Mouse (Mus musculus) erythroblast, embryonic 14.5 days (primary cell): ENCODE measurements around the gene Susd2. TPM values are rescaled to one million over a fixed set of nuclear protein-coding genes. Genes with fewer than 3 reads are reported as not detected.

ENCODE experiments used
- H3K27me3 ChIP-seq: 2 replicates; pipeline ENCODE4 v1.6.1; 2012; ENCODE audit warnings: inconsistent platforms; ENCODE audit not compliant: control insufficient read depth
- H3K36me3 ChIP-seq: 2 replicates; pipeline ENCODE4 v1.6.1; 2012; ENCODE audit warnings: mild to moderate bottlenecking, inconsistent platforms; ENCODE audit not compliant: control insufficient read depth
- H3K4me1 ChIP-seq: 2 replicates; pipeline ENCODE4 v1.6.1; 2012; ENCODE audit warnings: inconsistent platforms; ENCODE audit not compliant: control insufficient read depth
- H3K4me3 ChIP-seq: replicated peaks from 2 replicates; pipeline ENCODE3; 2012; ENCODE audit warnings: moderate library complexity, mild to moderate bottlenecking, inconsistent platforms
- H3K9me3 ChIP-seq: 2 replicates; pipeline ENCODE4 v1.6.1; 2012; ENCODE audit warnings: low read length, inconsistent platforms, mixed read lengths; ENCODE audit not compliant: control insufficient read depth
- GATA1 ChIP-seq: IDR thresholded peaks from 2 replicates; pipeline ENCODE4 v1.6.1; 2012; ENCODE audit warnings: low read length, inconsistent platforms, mixed read lengths
- TAL1 ChIP-seq: IDR thresholded peaks from 3 replicates; pipeline ENCODE4 v1.6.1; 2012; ENCODE audit warnings: low read length, inconsistent platforms, mixed read lengths
- polyA plus RNA-seq: library from polyadenylated mRNA; stranded (reverse); fragments of >175 nt; gene quantifications from 2 replicates; pipeline ENCODE4 v1.2.3, GENCODE M21; 2012

Susd2 gene
- polyA plus RNA-seq, 1 experiment: 0.05 TPM

DNA sequence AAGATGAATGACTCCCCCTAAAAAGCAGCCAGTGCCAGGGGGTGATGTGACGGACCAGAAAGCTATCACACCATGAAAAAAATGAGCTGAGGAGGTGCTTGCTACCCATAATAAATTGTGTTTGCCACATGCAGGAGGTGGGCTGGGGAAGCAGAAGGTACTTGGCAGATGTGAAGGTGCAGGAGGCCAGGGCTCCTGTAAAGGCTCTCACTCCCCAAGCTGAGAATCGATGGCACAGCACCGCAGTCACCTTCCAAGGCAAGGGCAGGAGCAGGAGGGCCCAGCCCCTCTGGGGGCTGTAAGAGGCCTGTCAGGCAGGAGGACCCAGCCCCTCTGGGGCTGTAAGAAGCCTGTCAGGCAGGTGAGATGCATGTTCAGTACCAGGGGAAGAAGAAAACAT lies 18.1 kb upstream of the Susd2 start:
- peaks cover 8% of the 10 kb centered on the region for H3K4me1 ChIP-seq
- peaks cover 5% of the 10 kb centered on the region for H3K27me3 ChIP-seq
- no peak overlapping the region for H3K4me3 ChIP-seq
- peaks cover 92% of the 10 kb centered on the region for H3K36me3 ChIP-seq
- H3K9me3 ChIP-seq: no peaks in the 10 kb centered on the region
- TF ChIP-seq GATA1 (no peak), TAL1 (no peak)

DNA sequence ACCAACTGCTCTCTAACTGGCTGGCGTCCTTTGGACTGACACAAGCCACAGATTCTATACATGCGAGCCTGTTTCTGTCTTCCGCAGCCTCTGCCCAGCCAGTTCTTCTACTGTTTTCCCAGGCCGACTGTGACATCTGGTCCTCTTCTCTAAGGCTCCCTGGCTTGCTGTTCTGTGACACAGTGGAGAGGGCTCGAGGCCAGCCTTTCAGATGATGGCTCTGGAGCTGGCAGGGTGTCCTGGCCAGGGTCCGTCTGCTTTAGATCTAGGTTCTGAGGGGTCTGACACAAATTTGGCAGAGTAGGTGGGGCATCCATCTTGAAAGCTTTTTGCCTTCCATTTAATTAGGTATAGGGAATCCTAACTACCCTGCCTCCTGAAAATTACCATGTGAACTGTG lies 17.6 kb upstream of the Susd2 start:
- peaks cover 94% of the 10 kb centered on the region for H3K36me3 ChIP-seq
- no peak overlapping the region for H3K4me3 ChIP-seq
- H3K4me1 ChIP-seq: peaks cover 3% of the 10 kb centered on the region
- H3K27me3 ChIP-seq: peaks cover under 1% of the 10 kb centered on the region; the same call in 1 of the 2 replicates
- H3K9me3 ChIP-seq: no peaks in the 10 kb centered on the region
- no peak for TF ChIP-seq TAL1
- TF ChIP-seq GATA1: no peak

DNA sequence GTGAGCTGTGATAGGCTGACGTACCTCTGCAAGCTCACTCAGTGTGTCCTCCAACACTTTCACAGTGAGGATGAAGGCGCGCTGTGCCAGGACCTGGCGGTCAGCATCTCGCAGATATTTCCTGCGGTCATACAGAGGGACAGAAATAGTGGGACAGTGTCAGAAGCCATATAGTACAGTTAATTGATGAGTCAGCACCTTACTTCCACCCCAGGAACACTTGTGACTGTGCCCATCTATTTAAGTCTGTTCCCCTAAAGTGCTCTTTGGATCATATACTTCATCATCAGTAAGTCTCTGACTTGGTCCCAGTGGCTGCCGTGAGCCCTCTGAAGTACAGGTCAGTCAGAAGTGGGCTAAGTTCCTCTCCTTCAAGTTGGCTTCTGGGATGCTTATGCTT lies 14.0 kb upstream of the Susd2 start:
- Histone ChIP-seq H3K4me1 (no peaks in the 10 kb centered on the region), H3K27me3 (no peaks in the 10 kb centered on the region), H3K36me3 (peaks cover 100% of the 10 kb centered on the region), H3K4me3 (no peak overlapping the region), H3K9me3 (no peaks in the 10 kb centered on the region)
- no peak for TF ChIP-seq GATA1
- TF ChIP-seq TAL1: no peak

DNA sequence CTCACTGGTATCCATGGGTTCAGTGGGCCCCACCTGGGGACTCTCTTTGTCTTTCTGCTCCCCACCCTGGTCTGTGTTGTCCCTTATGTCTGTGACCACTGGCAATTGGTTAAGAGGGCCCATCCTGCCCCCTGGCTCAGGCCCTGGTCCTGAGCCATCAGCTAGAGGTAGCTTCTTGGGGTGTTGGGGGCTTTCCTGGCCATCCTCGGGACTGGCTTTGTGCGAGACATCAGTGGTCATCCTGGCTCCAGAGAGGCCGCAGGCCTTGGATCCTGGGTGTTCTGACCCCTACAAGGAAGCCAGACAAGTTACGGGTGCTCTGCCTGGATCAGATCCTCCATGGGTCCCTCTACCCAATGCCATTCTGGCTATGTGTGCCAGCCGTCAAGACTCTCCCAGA lies 13.4 kb upstream of the Susd2 start:
- H3K36me3 ChIP-seq: peaks cover 100% of the 10 kb centered on the region
- no peaks in the 10 kb centered on the region for H3K27me3 ChIP-seq

DNA sequence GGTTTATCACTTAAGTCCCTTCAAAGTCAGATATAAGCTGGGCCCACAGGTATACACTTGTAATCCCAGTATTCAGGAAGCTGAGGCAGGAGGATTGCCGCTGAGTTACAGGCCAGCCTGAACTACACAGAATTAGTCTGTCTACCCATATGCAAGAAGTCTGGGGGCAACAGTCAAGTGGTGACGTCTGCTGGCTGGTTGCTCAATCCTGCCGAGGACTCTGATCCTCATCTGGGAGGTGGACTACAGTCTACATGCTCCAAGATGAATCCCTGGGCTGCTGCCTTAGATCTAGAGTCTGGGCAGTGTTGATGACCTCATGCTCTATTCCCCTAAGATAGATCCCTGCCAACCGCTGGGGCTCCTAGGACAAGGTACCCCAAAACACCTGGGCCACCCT lies 10.2 kb upstream of the Susd2 start:
- H3K4me3 ChIP-seq: no peak overlapping the region
- no peaks in the 10 kb centered on the region for H3K9me3 ChIP-seq
- H3K36me3 ChIP-seq: peaks cover 99% of the 10 kb centered on the region
- TF ChIP-seq TAL1 (no peak), GATA1 (no peak)
- no peaks in the 10 kb centered on the region for H3K4me1 ChIP-seq
- H3K27me3 ChIP-seq: no peaks in the 10 kb centered on the region

More for the DNA sequence above, 13.4 kb upstream of the Susd2 start:
- no peaks in the 10 kb centered on the region for H3K9me3 ChIP-seq
- TF ChIP-seq GATA1: no peak
- TF ChIP-seq TAL1: no peak
- H3K4me3 ChIP-seq: no peak overlapping the region
- H3K4me1 ChIP-seq: no peaks in the 10 kb centered on the region

DNA sequence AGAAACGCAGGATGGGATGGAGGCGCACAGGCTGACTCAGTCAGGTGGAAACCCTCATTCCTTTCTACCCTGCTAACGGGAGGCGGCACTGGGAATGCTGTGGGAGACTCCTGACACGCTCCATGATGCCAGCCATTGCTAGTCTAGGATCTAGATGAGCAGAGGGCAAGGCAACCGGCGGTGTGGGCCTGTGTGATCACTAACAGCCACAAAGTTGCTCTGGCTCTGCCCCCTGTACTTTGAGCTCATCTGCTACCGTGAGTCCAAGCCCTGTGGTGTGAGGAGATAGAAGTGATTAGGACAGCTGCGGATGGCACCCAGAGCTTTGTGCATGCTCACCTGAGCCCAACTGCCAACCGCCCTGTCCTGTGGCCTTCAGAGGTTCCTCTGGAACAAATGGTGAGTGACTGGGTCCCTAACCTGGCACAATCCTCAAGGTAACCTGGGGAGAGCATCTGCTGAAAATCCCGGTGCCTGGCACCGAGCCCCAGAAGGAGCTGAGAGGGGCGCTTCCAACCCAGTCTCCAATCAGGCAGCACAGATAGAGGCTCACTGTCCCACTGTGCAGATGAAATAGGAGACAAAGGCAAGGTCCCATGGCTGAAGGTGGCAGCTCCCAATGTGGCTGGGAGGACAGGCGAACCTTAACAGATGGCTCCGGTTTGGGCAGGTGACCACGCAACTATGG lies 7.7 kb upstream of the Susd2 start:
- no peaks in the 10 kb centered on the region for H3K4me1 ChIP-seq
- H3K27me3 ChIP-seq: no peaks in the 10 kb centered on the region
- no peak overlapping the region for H3K4me3 ChIP-seq
- H3K36me3 ChIP-seq: peaks cover 99% of the 10 kb centered on the region
- no peaks in the 10 kb centered on the region for H3K9me3 ChIP-seq
- TF ChIP-seq GATA1 (no peak), TAL1 (no peak)

DNA sequence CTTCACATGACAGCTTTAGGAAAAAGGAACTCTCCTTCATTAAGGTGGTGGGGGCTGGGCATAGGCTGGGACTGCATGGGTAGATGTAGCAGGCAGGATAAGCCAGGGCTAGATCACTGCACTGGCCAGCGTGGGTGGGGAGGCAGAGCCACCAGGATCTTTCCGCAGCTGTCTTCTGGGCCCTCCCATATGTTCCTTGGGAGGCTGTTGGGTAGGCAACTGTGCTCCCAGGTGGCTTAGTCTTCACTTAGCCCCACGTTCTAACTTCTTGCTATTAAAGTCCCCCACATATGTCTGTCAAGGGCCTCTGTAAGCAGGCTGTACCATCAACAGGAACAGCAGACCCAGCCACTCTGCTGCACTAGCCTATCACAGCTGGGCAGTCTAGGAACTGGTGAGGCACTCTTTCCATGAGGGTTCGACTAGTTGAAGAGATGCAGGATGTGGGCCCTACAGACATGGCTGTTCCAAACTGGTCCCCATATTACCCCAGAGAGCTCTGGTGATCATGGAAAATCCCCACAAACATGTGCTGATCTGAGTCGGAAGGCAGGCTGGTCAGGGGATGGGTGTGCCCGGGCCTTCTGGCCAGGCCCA lies 6.6 kb upstream of the Susd2 start:
- Histone ChIP-seq H3K9me3 (no peaks in the 10 kb centered on the region), H3K4me3 (no peak overlapping the region), H3K4me1 (no peaks in the 10 kb centered on the region), H3K27me3 (no peaks in the 10 kb centered on the region), H3K36me3 (peaks cover 99% of the 10 kb centered on the region)
- no peak for TF ChIP-seq GATA1
- no peak for TF ChIP-seq TAL1

DNA sequence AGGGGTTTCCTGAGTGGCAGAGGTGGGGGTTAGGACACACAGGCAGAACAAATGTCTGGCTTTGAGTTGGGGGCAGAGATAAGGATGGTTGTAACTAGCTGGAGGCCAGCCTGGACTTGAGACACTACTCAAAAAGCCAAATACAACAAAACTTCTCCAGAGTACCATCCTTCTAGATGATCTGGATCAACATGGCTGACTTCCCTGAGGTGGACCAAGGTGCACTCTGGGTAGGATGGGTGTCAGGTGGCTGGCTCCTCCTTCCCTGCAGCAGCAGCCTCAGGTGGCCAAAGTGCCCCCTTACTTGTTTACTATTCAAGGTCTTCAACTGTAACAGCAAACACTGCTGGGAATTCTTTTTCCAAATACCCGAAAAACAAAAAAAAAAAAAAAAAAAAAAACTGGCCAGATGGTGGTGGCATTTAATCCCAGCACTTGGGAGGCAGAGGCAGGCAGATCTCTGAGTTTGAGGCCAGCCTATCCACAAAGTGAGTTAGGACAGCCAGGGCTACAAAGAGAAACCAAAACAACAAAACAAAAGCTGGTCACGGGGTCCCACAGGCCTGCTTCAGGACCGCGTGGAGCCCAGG lies 5.7 kb upstream of the Susd2 start:
- no peak for TF ChIP-seq TAL1
- no peak for TF ChIP-seq GATA1
- Histone ChIP-seq H3K4me1 (peaks cover under 1% of the 10 kb centered on the region), H3K36me3 (peaks cover 97% of the 10 kb centered on the region), H3K27me3 (no peaks in the 10 kb centered on the region), H3K9me3 (no peaks in the 10 kb centered on the region), H3K4me3 (no peak overlapping the region)

DNA sequence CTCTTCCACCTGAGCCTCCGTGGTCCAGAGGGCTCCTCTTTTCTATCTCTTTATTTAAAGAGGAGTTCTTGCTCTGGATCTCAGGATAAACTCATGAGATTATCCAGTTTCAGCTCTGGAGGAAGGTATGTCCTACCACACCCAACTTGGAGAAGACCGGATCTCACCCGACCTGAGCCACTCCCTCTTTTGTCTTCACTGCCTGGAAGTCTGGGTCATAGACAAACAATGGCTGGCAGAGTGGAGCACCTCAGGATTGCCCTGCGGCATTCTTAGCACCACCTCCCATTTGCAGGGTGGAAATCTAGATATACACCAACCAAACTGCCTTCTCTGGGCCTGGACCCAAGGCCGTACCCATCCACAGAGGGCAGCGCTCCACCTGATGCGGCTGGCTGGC lies 5.2 kb upstream of the Susd2 start:
- Histone ChIP-seq H3K27me3 (no peaks in the 10 kb centered on the region), H3K9me3 (no peaks in the 10 kb centered on the region), H3K4me3 (no peak overlapping the region), H3K4me1 (peaks cover 6% of the 10 kb centered on the region), H3K36me3 (peaks cover 92% of the 10 kb centered on the region)
- TF ChIP-seq TAL1: no peak
- no peak for TF ChIP-seq GATA1
